Mouse (Mus musculus) cerebellum, postnatal 10 days (tissue): ENCODE measurements at regions not wholly inside any gene's neighbourhood (a gene's known extent, or its start where the extent isn't known, plus 50 kb on each side); places are given as distances from the start of the nearest gene placed in this dataset.
A peak's percentile ranks its signal among the peaks of the same experiment; 100 is the strongest.
"Not testable (repeated sequence)": the region's sequence is repeated elsewhere in the genome, so short reads cannot be mapped to it uniquely, and the experiment has no call there.

Experiments used
- DNase-seq, 2 experiments: peaks; one replicate each; pipeline ENCODE4 v3.0.0; 2021; ENCODE audit warnings: mixed read lengths in 2 of 2

DNA sequence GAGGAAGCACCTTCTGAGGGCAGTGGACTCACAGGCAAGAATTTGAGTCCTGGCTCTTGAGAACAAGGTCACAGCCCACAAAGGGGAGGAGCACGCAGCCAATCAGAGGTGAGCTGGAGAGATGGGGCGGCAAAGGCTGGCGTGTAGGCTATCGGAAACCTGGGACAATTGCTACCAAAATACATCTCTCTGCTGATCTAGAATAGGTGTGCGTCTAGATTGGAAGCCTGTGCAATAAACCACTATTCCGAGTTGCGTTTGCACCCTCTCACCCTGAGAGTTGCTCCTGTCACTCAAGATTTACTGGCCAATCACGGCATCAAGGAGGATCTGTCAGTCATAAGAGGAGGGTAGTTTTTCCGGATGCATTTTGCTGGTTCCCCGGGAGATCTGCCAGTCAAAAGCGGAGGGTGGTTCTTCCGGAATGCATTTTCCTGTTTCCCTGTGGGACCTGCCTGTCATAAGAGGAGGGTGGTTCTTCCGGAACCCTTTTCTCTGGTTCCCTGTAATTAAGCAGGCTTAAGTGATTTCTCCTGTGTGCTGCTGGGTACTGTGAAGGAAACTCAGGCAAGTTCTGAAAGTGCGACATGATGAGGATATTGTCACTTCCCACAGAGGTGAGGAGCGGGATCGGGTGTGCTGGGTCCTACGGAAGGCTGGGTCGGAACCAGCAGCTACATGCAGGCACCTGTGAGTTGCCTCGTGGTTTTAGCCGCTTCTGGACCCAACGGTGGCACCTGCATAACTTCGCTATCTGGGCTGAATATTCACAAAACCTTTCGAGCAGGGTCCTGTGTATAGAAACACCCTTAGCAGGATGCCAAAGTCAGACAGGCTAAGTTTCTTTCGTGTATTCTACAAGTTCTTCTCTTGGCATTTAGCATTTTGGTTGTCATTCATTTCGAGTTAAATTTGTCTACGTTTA is 112.6 kb upstream of the Zfp960 start:
- DNase-seq: peak; percentile 91 to 92

DNA sequence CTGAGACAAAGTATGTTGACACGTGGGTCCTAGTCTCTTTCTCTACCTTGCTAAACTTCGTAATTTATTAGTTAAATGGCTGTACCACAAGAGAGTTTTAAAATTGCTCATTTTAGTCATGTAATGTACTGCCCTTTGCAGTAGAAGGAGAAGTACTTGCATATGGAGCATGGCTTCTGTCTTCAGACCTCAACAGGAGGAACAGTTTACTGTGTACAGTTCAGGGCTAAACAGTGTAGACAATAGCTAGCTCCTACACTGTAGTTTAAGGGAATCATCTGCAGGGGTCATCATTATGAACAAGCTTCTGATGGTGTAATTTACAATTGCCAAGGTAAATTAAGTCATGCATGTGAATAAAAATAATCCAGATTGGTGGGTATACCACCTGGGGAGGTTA is 111.8 kb upstream of the Zfp960 start:
- DNase-seq: not testable (repeated sequence)

DNA sequence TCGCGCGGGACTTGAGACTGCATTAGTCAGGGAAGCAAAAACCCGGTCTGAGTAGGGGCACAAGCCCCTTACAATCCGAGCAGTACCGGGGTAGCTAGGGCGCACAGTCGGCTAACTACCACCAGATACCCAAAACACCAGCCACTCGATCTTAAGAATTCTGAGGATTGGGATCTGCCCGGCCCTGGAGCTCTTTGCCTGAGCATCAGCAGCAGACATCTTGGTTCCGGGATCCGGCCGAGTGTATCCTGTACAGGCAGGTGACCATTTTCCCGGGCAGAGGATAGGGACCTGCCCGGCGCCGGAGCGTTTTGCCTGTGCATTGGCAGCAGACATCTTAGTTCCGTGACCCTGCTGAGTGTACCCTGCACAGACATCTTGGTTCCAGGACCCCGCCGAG is 66.7 kb upstream of the Zfp960 start:
- not testable (repeated sequence) for DNase-seq

DNA sequence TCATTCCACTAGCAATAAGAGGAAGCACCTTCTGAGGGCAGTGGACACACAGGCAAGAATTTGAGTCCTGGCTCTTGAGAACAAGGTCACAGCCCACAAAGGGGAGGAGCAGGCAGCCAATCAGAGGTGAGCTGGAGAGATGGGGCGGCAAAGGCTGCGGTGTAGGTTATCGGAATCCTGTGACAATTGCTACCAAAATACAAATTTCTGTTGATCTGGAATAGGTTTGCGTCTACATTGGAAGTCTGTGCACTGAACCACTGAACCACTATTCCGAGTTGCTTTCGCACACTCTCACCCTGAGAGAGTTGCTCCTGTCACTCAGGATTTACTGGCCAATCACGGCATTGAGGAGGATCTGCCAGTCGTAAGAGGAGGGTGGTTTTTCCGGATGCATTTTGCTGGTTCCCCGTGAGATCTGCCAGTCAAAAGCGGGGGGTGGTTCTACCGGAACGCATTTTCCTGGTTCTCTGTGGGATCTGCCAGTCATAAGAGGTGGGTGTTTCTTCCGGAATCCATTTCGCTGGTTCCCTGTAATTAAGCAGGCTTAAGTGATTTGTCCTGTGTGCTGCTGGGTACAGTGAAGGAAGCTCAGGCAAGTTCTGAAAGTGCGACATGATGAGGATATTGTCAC is 59.2 kb upstream of the Zfp960 start:
- peak; percentile 89 to 90 for DNase-seq

GRCm38 (mm10) chr17:17005267-17005666 is 58.6 kb upstream of the Zfp960 start:
- DNase-seq: peak; percentile 9 to 36
